Mouse (Mus musculus): ENCODE results near the gene Acin1.

DNA sequence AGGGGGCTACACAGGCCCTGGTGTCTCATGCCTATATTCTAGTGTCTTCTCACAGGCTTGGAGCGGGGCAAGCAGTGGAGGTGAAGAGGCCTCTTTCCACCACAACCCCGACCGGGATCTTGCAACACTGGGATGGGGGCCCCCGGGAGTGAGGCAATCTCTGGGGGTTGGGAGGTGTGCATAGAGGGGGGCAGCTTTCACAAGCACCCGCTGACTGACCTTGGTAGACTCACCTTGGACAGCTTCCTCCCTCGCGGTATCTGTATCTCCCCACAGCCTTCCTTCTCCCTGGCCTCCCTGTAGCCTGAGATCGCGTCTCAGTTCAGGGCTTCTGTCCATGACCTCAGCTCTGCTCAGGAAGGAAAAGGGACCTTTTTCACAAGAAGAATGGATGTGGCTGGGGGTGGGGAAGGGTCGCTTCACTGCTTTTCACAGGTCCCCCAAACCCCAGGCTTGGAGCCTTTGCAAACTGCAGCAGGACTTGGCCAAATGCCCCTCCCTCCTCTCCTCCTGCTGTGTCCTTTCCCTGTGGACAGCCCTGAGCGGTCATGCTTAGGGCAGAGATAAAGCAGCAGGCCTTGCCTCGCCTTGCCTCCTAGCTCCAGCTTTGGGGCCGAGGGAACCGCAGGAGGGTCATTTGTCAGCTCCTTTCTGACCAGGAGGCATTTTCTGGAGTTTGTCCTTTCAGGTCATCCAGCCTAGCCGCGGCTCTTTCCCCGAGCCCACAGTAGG, 20.0 kb upstream of the Acin1 start:
- TF ChIP-seq CTCF (IDR thresholded peaks at IDR 0.05; ENCODE audit: low read depth), result no peak
- no peak for TF ChIP-seq EP300 (IDR thresholded peaks at IDR 0.05; ENCODE audit: low read depth)

All from heart, postnatal 0 days (tissue).